Mouse (Mus musculus): ENCODE measurements at regions not wholly inside any gene's neighbourhood (a gene's known extent, or its start where the extent isn't known, plus 50 kb on each side); places are given as distances from the start of the nearest gene placed in this dataset.
"Not testable (repeated sequence)": the region's sequence is repeated elsewhere in the genome, so short reads cannot be mapped to it uniquely, and the experiment has no call there.

DNA sequence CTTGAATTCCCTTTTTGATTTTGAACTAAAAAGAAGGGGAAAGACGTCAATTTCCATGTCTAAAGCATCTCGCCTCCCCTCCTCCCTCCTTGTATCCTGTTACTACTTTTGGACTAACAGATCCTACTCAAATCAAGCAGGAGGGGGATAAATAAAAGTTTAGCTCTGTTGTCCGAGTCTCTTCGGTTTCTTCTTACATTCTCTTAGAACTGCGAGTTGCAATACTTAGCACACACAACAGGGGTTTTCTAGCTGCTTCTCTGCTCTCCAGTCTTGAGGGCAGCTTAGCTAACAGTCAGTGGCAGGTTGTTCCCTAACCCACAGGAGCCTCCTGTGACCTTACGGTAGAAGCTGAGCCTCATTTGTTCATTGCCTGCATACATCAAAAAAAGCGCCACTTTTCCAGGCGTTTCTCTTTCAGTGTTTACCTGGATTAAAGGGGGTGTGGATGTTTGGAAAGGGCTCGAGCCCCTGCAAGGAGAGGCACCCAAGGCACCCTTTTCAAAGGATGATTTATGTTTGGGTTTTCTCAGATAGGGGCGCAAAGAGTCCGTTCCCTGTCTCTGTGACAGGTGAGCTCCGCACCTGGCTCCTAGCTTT is 119.6 kb upstream of the Klf4 start:
- DNase-seq (ENCODE audit: extremely low read depth, low read depth, low spot score), result no peak

DNA sequence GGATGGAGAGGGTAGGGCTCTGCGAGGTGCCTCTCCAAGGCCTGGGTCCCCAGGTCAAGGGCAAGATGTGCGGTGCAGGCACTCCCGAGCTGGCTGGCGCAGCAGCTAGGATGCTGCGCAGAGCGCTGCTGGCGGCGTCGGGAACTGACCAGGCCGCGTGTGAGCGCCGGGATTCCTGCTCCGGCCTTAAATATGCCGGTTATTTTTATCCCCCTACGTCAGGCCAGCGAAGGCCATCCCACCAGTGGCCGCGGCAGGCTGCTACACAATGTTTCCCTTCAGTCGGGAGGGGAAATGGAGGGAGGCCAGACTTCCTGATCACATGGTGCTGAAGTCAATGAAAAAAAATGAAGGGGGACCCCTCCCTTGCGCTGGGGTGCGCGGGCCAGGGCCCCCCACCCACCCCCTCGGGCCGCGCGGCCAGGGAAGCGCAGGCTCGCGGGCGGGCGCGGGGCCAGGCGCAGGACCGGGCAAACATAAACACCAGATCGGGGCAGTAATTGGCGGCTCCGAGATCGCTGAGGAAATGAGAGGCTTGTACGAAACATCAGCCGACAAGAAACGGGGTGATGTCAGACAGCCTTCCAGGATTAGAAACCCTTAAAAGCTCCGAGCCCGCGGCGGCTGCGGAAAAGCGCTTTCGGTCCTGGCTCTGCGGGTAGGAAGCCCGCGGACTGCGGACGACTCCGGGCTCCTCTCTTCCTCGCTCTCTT is 118.9 kb upstream of the Klf4 start:
- no peak for DNase-seq (ENCODE audit: extremely low read depth, low read depth, low spot score)

- no peak for DNase-seq (ENCODE audit: extremely low read depth, low read depth, low spot score)
Measured at GRCm38 (mm10) chr4:55650186-55650585, 117.9 kb upstream of the Klf4 start.

DNA sequence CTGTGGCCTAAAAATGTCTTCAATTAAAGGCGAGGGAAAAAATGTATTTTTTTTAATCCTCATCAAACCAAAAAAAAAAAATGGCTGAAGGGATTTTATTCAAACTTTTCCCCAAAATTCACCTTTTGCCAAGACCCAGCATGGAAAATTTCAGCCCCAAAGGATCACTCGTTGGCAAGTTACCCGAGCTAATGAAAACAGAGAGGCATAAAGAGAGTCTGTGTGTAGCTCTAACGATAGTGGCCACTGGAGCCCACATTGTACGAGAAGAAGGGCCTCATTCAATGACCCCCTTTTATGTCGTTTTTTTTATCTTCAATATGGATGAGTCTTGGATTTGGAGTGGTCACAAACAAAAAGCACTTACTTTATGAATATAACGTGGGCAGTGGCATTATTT is 116.1 kb upstream of the Klf4 start:
- no peak for DNase-seq (ENCODE audit: extremely low read depth, low read depth, low spot score)

GRCm38 (mm10) chr4:55645432-55645831 is 113.2 kb upstream of the Klf4 start:
- DNase-seq (ENCODE audit: extremely low read depth, low read depth, low spot score), result no peak

DNA sequence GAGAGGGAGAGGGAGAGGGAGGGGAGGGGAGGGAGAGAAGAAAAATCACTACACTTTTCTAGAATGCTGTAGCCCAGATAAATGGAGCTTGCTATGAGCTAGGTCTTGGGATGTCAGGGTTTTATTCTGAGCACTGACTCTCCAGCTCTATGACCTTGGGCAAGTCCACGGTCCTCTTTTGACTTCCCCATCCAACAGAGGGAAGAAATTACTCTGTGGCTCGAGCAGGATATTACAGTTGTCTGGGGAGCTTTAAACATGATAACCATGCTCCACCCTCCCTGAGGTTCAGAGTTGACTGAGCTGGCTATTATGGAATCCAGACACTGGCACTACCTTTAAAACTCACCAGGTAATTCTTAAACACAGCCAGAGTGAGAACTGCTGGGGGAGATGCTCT is 112.6 kb upstream of the Klf4 start:
- no peak for DNase-seq (ENCODE audit: extremely low read depth, low read depth, low spot score)

- DNase-seq (ENCODE audit: extremely low read depth, low read depth, low spot score), result no peak
Measured at GRCm38 (mm10) chr4:55634946-55635511, 102.8 kb upstream of the Klf4 start.

GRCm38 (mm10) chr4:55631157-55631556 is 98.9 kb upstream of the Klf4 start:
- no peak for DNase-seq (ENCODE audit: extremely low read depth, low read depth, low spot score)

DNA sequence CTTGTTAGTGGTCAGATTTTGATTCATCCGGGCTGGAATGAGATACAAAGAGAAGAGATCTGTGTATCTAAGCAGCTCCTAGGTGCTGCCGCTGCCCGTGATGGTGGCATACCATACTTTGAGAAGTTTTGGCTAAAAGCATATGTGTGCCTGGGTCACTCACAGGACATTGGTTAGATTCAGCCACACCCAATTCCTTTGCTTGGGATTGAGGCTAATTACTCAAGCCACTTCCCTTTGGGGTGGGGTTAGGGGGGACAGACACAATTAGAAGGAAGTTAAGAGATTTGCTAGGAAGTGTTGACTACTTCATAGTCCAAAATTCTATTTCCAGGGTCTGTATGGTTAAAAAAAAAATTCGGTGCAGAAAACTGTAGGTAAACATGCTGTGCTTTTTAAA is 97.9 kb upstream of the Klf4 start:
- DNase-seq (ENCODE audit: extremely low read depth, low read depth, low spot score), result not testable (repeated sequence)

DNA sequence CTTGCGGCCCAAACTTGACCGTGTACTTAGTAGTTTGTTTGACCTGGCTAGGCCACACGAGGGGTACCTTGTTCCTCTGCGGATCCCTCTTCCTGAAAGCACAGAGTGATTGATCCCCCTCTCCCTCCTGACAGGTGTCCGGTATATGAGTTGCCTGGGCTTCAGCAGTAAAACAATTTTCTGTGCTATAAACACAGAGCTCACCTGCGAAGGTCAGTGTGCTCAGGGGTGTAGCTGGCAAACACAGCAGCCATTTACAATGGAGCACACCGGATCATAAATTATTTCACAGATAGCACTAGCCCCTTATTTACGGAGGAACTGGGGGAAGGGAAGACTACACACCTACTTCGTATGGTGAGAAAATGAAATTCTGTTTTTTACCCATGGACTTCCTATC is 92.5 kb upstream of the Klf4 start:
- DNase-seq (ENCODE audit: extremely low read depth, low read depth, low spot score), result no peak

- DNase-seq (ENCODE audit: extremely low read depth, low read depth, low spot score), result no peak
Measured at GRCm38 (mm10) chr4:55623151-55623760, 91.0 kb upstream of the Klf4 start.

GRCm38 (mm10) chr4:55622651-55623050 is 90.4 kb upstream of the Klf4 start:
- no peak for DNase-seq (ENCODE audit: extremely low read depth, low read depth, low spot score)

GRCm38 (mm10) chr4:55619891-55620290 is 87.6 kb upstream of the Klf4 start:
- DNase-seq (ENCODE audit: extremely low read depth, low read depth, low spot score), result no peak

GRCm38 (mm10) chr4:55615808-55616207 is 83.5 kb upstream of the Klf4 start:
- no peak for DNase-seq (ENCODE audit: extremely low read depth, low read depth, low spot score)

DNA sequence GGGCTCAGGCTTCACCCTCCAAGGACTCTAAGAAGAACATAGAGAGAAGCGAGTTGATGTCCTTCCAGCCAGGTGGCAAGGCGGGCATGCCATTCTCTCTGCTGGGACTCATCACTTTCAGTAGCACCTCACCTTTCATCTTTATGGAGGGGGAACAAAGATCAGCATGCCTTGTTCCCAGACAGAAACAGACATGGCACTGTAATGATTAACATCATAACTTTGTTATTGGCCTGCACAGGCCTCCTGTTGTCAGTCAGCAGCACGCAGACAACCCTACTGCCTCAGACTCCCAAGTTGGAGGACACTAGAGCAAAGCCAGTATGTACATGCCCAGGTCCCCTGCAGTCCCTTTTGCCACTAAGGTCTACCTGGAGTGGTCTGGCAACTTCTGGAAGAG is 81.3 kb upstream of the Klf4 start:
- DNase-seq (ENCODE audit: extremely low read depth, low read depth, low spot score), result no peak

DNA sequence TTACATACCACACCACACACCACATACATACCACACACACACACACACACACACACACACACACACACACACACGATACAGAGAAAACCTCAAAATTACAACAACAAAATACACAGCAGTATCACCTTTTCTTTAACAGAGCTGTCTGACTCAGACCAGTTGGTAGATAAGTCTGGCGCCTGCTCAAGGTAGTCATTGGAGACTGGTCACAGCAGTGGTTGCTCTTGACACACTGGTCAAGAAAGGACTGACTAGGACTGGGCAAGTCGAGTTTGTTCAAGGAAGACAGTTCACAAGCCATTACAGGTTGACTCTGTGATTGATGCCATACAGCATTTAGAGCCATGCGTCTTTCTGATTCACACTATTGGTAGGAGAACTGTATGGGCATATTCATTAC is 78.7 kb upstream of the Klf4 start:
- DNase-seq (ENCODE audit: extremely low read depth, low read depth, low spot score), result no peak

DNA sequence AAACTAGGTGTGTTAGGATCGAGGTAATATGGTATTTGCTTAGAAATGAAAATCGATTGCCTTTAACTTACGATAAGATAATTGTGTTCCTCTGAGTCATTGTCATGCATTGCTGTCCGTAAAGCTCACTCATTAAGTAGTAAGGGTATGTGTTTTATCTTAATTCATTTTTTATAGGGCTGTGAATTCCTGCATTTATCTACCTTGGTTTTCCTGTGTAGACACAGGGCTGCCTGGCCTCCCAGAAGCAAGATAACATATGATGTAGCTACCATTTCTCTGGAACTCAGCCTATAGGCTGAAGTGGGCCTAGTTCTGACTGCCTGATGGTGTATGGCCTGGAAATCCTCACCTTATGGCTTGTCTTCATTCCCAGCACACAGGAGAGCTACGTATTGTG is 76.9 kb upstream of the Klf4 start:
- no peak for DNase-seq (ENCODE audit: extremely low read depth, low read depth, low spot score)

DNA sequence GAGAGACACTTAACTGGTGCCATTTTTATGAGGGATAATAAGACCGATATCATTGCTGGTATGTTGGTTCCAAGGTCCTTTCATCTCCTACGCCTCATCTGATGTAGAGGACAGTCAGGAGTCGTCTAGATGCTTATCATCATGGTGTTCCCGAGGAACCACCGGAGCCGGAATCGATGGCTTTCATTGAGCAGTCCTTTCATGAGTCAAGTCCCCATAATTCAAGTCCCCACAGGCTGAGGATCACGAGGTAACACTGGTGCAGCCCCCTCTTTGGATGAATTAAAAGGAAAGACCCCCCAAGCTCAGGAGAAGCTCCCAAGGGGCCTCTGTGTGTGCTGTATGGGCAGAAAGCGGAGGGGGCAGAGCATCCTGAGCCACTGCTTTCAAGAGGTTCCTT is 73.3 kb upstream of the Klf4 start:
- no peak for DNase-seq (ENCODE audit: extremely low read depth, low read depth, low spot score)

- no peak for DNase-seq (ENCODE audit: extremely low read depth, low read depth, low spot score)
Measured at GRCm38 (mm10) chr4:55604915-55605314, 72.6 kb upstream of the Klf4 start.

DNA sequence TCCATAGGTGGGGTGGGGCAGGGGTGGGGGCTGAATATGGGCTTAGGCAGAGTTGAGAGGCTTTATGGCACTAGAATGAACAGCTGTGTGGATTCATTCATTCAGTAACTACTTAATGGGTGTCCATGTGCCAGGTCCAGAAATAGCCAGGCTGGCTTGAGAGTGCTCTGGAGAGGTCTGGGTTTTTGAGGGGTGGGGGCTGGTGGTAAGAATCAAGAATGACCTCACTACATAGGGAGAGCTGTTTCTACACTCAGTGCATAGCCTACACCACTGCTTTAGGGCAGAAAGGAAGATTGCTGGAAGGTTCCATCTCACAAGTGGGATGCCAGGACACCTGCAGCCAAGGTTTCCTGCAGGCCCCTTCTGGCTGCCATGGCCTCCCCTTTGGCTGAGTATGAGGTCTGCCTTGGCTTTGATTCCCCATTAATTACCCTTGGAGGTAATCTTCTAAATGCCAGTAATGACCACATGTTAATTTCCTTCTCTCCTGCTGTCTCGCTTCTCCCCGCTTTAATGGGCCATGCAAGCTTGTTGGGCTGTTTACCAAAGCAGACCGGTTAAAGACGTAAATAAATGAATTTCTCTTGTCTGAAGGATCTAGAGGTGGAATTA is 71.7 kb upstream of the Klf4 start:
- DNase-seq (ENCODE audit: extremely low read depth, low read depth, low spot score), result no peak

- DNase-seq (ENCODE audit: extremely low read depth, low read depth, low spot score), result no peak
Measured at GRCm38 (mm10) chr4:55595203-55595602, 62.9 kb upstream of the Klf4 start.

- no peak for DNase-seq (ENCODE audit: extremely low read depth, low read depth, low spot score)
Measured at GRCm38 (mm10) chr4:55594699-55595098, 62.4 kb upstream of the Klf4 start.

All from fat pad, adult 2 months (tissue).